Mouse (Mus musculus) embryonic fibroblast, embryonic 13.5 days (primary cell): ENCODE results near the gene Asxl2.

ENCODE experiments used
- CTCF ChIP-seq: IDR thresholded peaks from 2 replicates; pipeline ENCODE4 v1.5.1; 2011; ENCODE audit warnings: mild to moderate bottlenecking, control low read depth, low read length, moderate library complexity, borderline replicate concordance; ENCODE audit not compliant: insufficient read depth
- POLR2A ChIP-seq: IDR thresholded peaks from 2 replicates; pipeline ENCODE4 v1.6.1; 2011; ENCODE audit warnings: low read depth, mild to moderate bottlenecking, control low read depth, low read length, moderate library complexity

GRCm38 (mm10) chr12:3546781-3547180 is 120.1 kb downstream of the Asxl2 start:
- TF ChIP-seq POLR2A (no peak), CTCF (no peak)
